ENCODE assay signal across 17 mouse cellular contexts in the genomic region with DNA sequence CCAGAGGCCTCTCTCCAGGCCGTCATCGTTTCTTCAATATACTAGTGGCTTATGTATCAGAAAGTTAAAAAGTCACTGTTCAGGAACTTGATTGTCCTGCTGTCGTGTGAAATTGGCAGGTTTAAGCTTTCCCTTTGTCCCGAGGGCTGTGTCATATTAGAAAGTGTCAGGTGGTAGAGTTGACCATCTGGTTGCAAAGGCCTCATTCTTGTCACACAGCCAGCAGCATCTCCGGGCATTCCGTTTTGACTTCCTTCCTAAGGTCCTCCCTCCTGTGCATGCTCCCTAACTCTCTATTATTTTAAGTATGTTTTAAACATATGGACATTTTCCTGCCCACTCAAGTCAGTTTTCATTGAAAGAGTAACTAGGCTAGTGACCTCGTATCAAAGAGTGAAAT. TPM values are rescaled to one million over a fixed set of nuclear protein-coding genes. Genes with fewer than 3 reads are reported as not detected.
DNase-seq lines count a peak whose midpoint lies in the region; ATAC-seq and TF ChIP-seq lines count a peak whose summit lies in the region.
"Had no signal": no experiment of that assay in that cellular context is flagged by ENCODE, and none has a peak within 500 bp of the region (broad histone marks: within the 10 kb centered on the region; RNA-seq: fewer than 3 reads in every experiment).

No protein-coding gene starts in this region.

- no peak for ATAC-seq in kidney, embryonic 14.5 days (ENCODE audit: low FRiP score, low TSS enrichment)

- peaks cover 34% of the 10 kb centered on the region for H3K36me3 ChIP-seq in kidney, embryonic 14.5 days (ENCODE audit: control insufficient read depth, insufficient read depth, low read length)

- peaks cover 22% of the 10 kb centered on the region for H3K4me1 ChIP-seq in kidney, embryonic 14.5 days (ENCODE audit: control insufficient read depth, insufficient read depth, low read length)
- H3K4me1 ChIP-seq in brown adipose tissue, adult 24 weeks (ENCODE audit: control insufficient read depth, insufficient read depth, insufficient read length, low read length): peaks cover 2% of the 10 kb centered on the region; the same call in 1 of the 2 replicates

- no peak for TF ChIP-seq CTCF in gastrocnemius, adult 2 months (IDR thresholded peaks at IDR 0.05)

- WGBS in kidney, embryonic 14.5 days: 68% methylated on average over 7 of the region's 7 CpGs

- no peak overlapping the region for H3K4me3 ChIP-seq in gastrocnemius, adult 2 months
- no peak overlapping the region for H3K4me3 ChIP-seq in kidney, embryonic 14.5 days (ENCODE audit: low read length)
- H3K4me3 ChIP-seq in brown adipose tissue, adult 24 weeks (ENCODE audit: insufficient read depth, low read depth, low read length): no peak overlapping the region
- H3K4me3 ChIP-seq: layer of hippocampus, adult 2 months; liver, embryonic 12.5 days had no signal

- H3K9ac ChIP-seq in kidney, embryonic 14.5 days (ENCODE audit: low read depth, low read length): no peak overlapping the region
- H3K9ac ChIP-seq: liver, embryonic 12.5 days had no signal

- H3K9me3 ChIP-seq in kidney, embryonic 14.5 days (ENCODE audit: control insufficient read depth, low read length): no peaks in the 10 kb centered on the region
- H3K9me3 ChIP-seq: liver, embryonic 12.5 days had no signal

- H3K27ac ChIP-seq in gastrocnemius, adult 2 months: peak overlapping the region; percentile 44; the same call in 1 of the 2 replicates
- no peak overlapping the region for H3K27ac ChIP-seq in kidney, embryonic 14.5 days (ENCODE audit: low read depth, low read length)
- peak overlapping the region; percentile 42; the same call in 1 of the 2 replicates for H3K27ac ChIP-seq in brown adipose tissue, adult 24 weeks (replicated peaks; ENCODE audit: low read depth, low read length)
- H3K27ac ChIP-seq: layer of hippocampus, adult 2 months; liver, embryonic 12.5 days had no signal

- intact Hi-C loops in gastrocnemius, adult 2 months (cut with DNase I): loop anchor here (2.0 to 5.0 kb wide), 3 partner anchors 21 to 186 kb away; no protein-coding TSS in a partner anchor
- intact Hi-C loops in gastrocnemius, postnatal 36 days (cut with DNase I): loop anchor here (2.0 kb wide), 1 partner anchor 187 kb away; no protein-coding TSS in a partner anchor

- DNase-seq in gastrocnemius, adult 2 months: no peak
- no peak for DNase-seq in gastrocnemius, postnatal 36 days
- peak; percentile 19 for DNase-seq in kidney, adult 18-20 months
- DNase-seq in cerebellum, postnatal 25 days: peak; percentile 71 to 83
- no peak for DNase-seq in right cerebral cortex, postnatal 25 days
- DNase-seq in gastrocnemius, adult 18-20 months (ENCODE audit: low spot score): no peak
- DNase-seq: adrenal gland, postnatal 14 days; B cell, adult 2 months; gastrocnemius, postnatal 14 days; right cerebral cortex, postnatal 14 days; thymus, postnatal 36 days had no signal

- H3K27me3 ChIP-seq in kidney, embryonic 14.5 days (ENCODE audit: control insufficient read depth, insufficient read depth, low read length): no peaks in the 10 kb centered on the region
- H3K27me3 ChIP-seq: liver, embryonic 12.5 days had no signal

- no peak overlapping the region for H3K4me2 ChIP-seq in kidney, embryonic 14.5 days (replicated peaks; ENCODE audit: low read depth, low read length)
- H3K4me2 ChIP-seq: liver, embryonic 12.5 days had no signal

RNA-seq across cellular contexts. Expression of a gene that starts 6.2 kb away (rescaled TPM):
- 10 to 100 TPM; 11.1 to 12.4 TPM for total RNA-seq in gastrocnemius, adult 2 months (2021)
- total RNA-seq in gastrocnemius, postnatal 36 days (2021): 10 to 100 TPM in 1 of 2 experiments, 1 to 10 TPM in 1; 9.2 to 10.6 TPM
- 82.5 and 101 TPM in 2 replicates for polyA plus RNA-seq in kidney, embryonic 14.5 days (2014; fragmentation: Nextera tagmentation; extraction: Ambion mirVana)
- polyA plus RNA-seq in brown adipose tissue, adult 24 weeks (2012; ENCODE audit: insufficient read depth, insufficient read length, missing spikeins): 34.0 and 34.6 TPM in 2 replicates
- 10 to 100 TPM; 12.3 to 17.4 TPM for total RNA-seq in gastrocnemius, adult 18-20 months (2021)

RNA-seq across cellular contexts. Expression of a gene that starts 6.3 kb away (rescaled TPM):
- total RNA-seq in gastrocnemius, adult 2 months (2021): 1 to 10 TPM; 6.1 to 9.4 TPM
- total RNA-seq in gastrocnemius, postnatal 36 days (2021): 1 to 10 TPM; 4.4 to 6.7 TPM
- 16.4 and 26.7 TPM in 2 replicates for polyA plus RNA-seq in kidney, embryonic 14.5 days (2014; fragmentation: Nextera tagmentation; extraction: Ambion mirVana)
- polyA plus RNA-seq in brown adipose tissue, adult 24 weeks (2012; ENCODE audit: insufficient read depth, insufficient read length, missing spikeins): 6.3 and 10.9 TPM in 2 replicates
- total RNA-seq in gastrocnemius, adult 18-20 months (2021): 1 to 10 TPM; 5.4 to 7.3 TPM

RNA-seq across cellular contexts. Expression of a gene that starts 16.7 kb away (rescaled TPM):
- 100 to 1,000 TPM; 439 to 602 TPM for total RNA-seq in gastrocnemius, adult 2 months (2021)
- total RNA-seq in gastrocnemius, postnatal 36 days (2021): 100 to 1,000 TPM; 445 to 493 TPM
- 0.69 and 0.89 TPM in 2 replicates for polyA plus RNA-seq in kidney, embryonic 14.5 days (2014; fragmentation: Nextera tagmentation; extraction: Ambion mirVana)
- polyA plus RNA-seq in brown adipose tissue, adult 24 weeks (2012; ENCODE audit: insufficient read depth, insufficient read length, missing spikeins): 11.2 and 20.3 TPM in 2 replicates
- total RNA-seq in gastrocnemius, adult 18-20 months (2021): 100 to 1,000 TPM; 411 to 558 TPM

RNA-seq across cellular contexts. Expression of a gene that starts 35.3 kb away (rescaled TPM):
- total RNA-seq in gastrocnemius, adult 2 months (2021): not detected
- not detected for total RNA-seq in gastrocnemius, postnatal 36 days (2021)
- 1.9 TPM in 2 replicates for polyA plus RNA-seq in kidney, embryonic 14.5 days (2014; fragmentation: Nextera tagmentation; extraction: Ambion mirVana)
- not detected in 2 replicates for polyA plus RNA-seq in brown adipose tissue, adult 24 weeks (2012; ENCODE audit: insufficient read depth, insufficient read length, missing spikeins)
- total RNA-seq in gastrocnemius, adult 18-20 months (2021): not detected
- total RNA-seq: ES-E14; layer of hippocampus, adult 2 months; left cerebral cortex, adult 8-10 months had no signal

RNA-seq across cellular contexts. Expression of a gene that starts 38.7 kb away (rescaled TPM):
- not detected for total RNA-seq in gastrocnemius, adult 2 months (2021)
- not detected for total RNA-seq in gastrocnemius, postnatal 36 days (2021)
- 3.5 and 4.7 TPM in 2 replicates for polyA plus RNA-seq in kidney, embryonic 14.5 days (2014; fragmentation: Nextera tagmentation; extraction: Ambion mirVana)
- not detected in 2 replicates for polyA plus RNA-seq in brown adipose tissue, adult 24 weeks (2012; ENCODE audit: insufficient read depth, insufficient read length, missing spikeins)
- total RNA-seq in gastrocnemius, adult 18-20 months (2021): not detected
- total RNA-seq: gastrocnemius, postnatal 14 days had no signal

Comparison
In these comparisons a context has a peak if more than half of its experiments do, and no peak if none do; other contexts are left out.
1. DNase-seq: peak in kidney, adult 18-20 months (single experiment) and cerebellum, postnatal 25 days (2 of 2); none in gastrocnemius, adult 2 months (single experiment), gastrocnemius, postnatal 36 days (0 of 2), right cerebral cortex, postnatal 25 days (single experiment) and gastrocnemius, adult 18-20 months (single experiment).